Mouse (Mus musculus) liver, adult 2 months (tissue): Measurements from ENCODE around the gene Sertad4.

Experiments
- CTCF ChIP-seq: fragments of 200-500 bp; IDR thresholded peaks from 2 replicates; pipeline ENCODE4 v1.5.1; 2011; ENCODE audit warnings: low read depth, low read length, control low read depth
- POLR2A ChIP-seq: fragments of 200-500 bp; IDR thresholded peaks from 2 replicates; pipeline ENCODE4 v1.6.1; 2011; ENCODE audit warnings: low read length, control low read depth; ENCODE audit not compliant: insufficient read depth; ENCODE audit errors: extremely low read depth

DNA sequence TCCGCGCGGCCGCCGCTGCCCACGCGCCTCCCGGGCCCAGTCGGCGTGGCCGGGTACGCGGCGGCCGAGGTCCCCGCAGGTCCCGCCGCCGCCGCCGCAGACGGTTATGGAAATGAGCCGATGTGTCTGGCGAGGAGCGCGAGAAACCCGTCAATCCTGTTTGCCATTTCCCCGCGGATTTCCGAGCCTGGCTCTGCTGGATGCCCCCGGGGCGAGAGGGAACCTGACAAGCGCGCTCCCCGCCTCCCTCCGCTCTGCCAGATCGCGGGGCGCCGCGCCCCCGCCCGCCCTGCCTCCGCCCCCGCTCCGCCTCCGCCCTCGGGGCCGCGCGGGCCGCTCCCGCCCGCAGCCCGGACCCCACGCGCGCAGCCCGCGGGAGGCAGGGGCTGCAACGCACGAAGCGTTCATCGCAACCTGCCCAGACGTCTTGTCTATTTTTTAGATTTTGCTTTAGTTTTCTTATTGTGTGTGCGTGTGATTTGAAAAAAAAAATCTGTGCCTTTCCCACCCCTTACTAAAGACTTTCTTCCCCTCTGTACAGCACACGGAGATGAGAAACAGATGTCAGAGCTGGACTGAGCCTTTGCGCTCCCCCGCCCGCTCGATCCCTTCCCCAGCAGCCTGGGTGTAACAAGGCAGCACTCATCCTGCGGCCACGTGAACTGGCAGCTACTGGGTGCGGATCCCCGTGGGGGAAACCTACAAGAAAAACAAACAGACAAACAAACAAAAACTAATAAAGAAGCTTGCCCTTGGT is at the start of gene Sertad4:
- TF ChIP-seq CTCF (no peak), POLR2A (no peak)
